Mouse (Mus musculus) embryonic facial prominence, embryonic 14.5 days (tissue): Measurements from ENCODE around the gene Prss57. TPM values are rescaled to one million over a fixed set of nuclear protein-coding genes. Genes with fewer than 3 reads are reported as not detected.
A peak's percentile ranks its signal among the peaks of the same experiment; 100 is the strongest.
"Not testable (repeated sequence)": the region's sequence is repeated elsewhere in the genome, so short reads cannot be mapped to it uniquely, and the experiment has no call there.

Experiments
- ATAC-seq: fragments of 200-750 bp; cut with Nextera tagmentation; 2 replicates; pipeline ENCODE4 v1.8.0; 2017; ENCODE audit warnings: low read depth, moderate number of reproducible peaks, moderate TSS enrichment
- DNase-seq: peaks from one replicate; pipeline ENCODE4 v3.0.0-alpha.2; 2015; ENCODE audit warnings: low spot score
- H3K27ac ChIP-seq: fragments of 300-500 bp; sonication (generic); replicated peaks from 2 replicates; pipeline ENCODE4 v1.5.1; 2014; ENCODE audit warnings: low read depth, mild to moderate bottlenecking, low read length, moderate library complexity
- H3K27me3 ChIP-seq: fragments of 300-500 bp; sonication (generic); replicated peaks from 2 replicates; pipeline ENCODE4 v1.6.1; 2014; ENCODE audit warnings: low read length; ENCODE audit not compliant: control insufficient read depth, insufficient read depth
- H3K36me3 ChIP-seq: fragments of 300-500 bp; sonication (generic); 2 replicates; pipeline ENCODE4 v1.6.1; 2014; ENCODE audit warnings: low read length, mixed read lengths; ENCODE audit not compliant: control insufficient read depth, insufficient read depth
- H3K4me1 ChIP-seq: fragments of 300-500 bp; sonication (generic); 2 replicates; pipeline ENCODE4 v1.6.1; 2014; ENCODE audit warnings: antibody characterized with exemption, low read length; ENCODE audit not compliant: control insufficient read depth, insufficient read depth
- H3K4me2 ChIP-seq: fragments of 300-500 bp; sonication (generic); 2 replicates; pipeline ENCODE4 v1.6.1; 2014; ENCODE audit warnings: low read depth, mild to moderate bottlenecking, low read length, moderate library complexity, mixed read lengths
- H3K4me3 ChIP-seq: fragments of 300-500 bp; sonication (generic); 2 replicates; pipeline ENCODE4 v1.5.1; 2014; ENCODE audit warnings: low read depth, mild to moderate bottlenecking, low read length
- H3K9ac ChIP-seq: fragments of 300-500 bp; sonication (generic); 2 replicates; pipeline ENCODE4 v1.6.1; 2014; ENCODE audit warnings: low read depth, mild to moderate bottlenecking, low read length, moderate library complexity, mixed read lengths
- H3K9me3 ChIP-seq: fragments of 300-500 bp; sonication (generic); 2 replicates; pipeline ENCODE4 v1.6.1; 2016; ENCODE audit warnings: low read length; ENCODE audit not compliant: control insufficient read depth
- WGBS: fragments of 180-500 bp; shearing (Covaris S2); extraction: QIAGEN DNeasy Blood & Tissue Kit; methylation state at CpG from one replicate; pipeline ENCODE4 v1.1.7; 2014; 5-methylcytosine and 5-hydroxymethylcytosine counted together
- polyA plus RNA-seq: library from polyadenylated mRNA; unstranded; fragments of >200 nt; fragmentation: Nextera tagmentation; extraction: Ambion mirVana; gene quantifications from 2 replicates; pipeline ENCODE4 v1.2.1, GENCODE M21; 2014

Gene Prss57
- polyA plus RNA-seq, 1 experiment from 2014 or later: not detected

GRCm38 (mm10) chr10:79764234-79764633 is 26.5 kb downstream of the Prss57 start:
- ATAC-seq: no peak
- no peak overlapping the region for H3K27ac ChIP-seq
- H3K9me3 ChIP-seq: no peaks in the 10 kb centered on the region
- peaks cover 28% of the 10 kb centered on the region for H3K36me3 ChIP-seq
- peaks cover 20% of the 10 kb centered on the region for H3K4me1 ChIP-seq
- DNase-seq: no peak
- no peaks in the 10 kb centered on the region for H3K27me3 ChIP-seq
- H3K9ac ChIP-seq: peak overlapping the region; percentile 25; the same call in 1 of the 2 replicates
- no peak overlapping the region for H3K4me2 ChIP-seq
- H3K4me3 ChIP-seq: no peak overlapping the region
- 64% methylated on average over 6 of the region's 7 CpGs for WGBS

GRCm38 (mm10) chr10:79762875-79763274 is 27.9 kb downstream of the Prss57 start:
- Histone ChIP-seq H3K4me2 (no peak overlapping the region), H3K36me3 (peaks cover 41% of the 10 kb centered on the region), H3K9me3 (no peaks in the 10 kb centered on the region), H3K27ac (no peak overlapping the region), H3K9ac (0 out of 2 replicates have a peak overlapping the region, but pooled peaks have one; percentile 25), H3K4me1 (peaks cover 18% of the 10 kb centered on the region), H3K4me3 (no peak overlapping the region), H3K27me3 (no peaks in the 10 kb centered on the region)
- ATAC-seq (no peak), DNase-seq (no peak)
- 86% methylated on average over 3 of the region's 3 CpGs for WGBS

- Histone ChIP-seq H3K4me1 (peaks cover 14% of the 10 kb centered on the region), H3K4me2 (no peak overlapping the region), H3K4me3 (no peak overlapping the region), H3K9me3 (no peaks in the 10 kb centered on the region), H3K36me3 (peaks cover 63% of the 10 kb centered on the region), H3K27me3 (no peaks in the 10 kb centered on the region), H3K27ac (no peak overlapping the region), H3K9ac (no peak overlapping the region)
- DNase-seq (no peak), ATAC-seq (no peak)
- 88% methylated on average over 10 of the region's 11 CpGs for WGBS
Measured at GRCm38 (mm10) chr10:79760603-79761143, 30.1 kb downstream of the Prss57 start.

- not testable (repeated sequence) for H3K9me3 ChIP-seq, H3K27ac ChIP-seq, H3K27me3 ChIP-seq, H3K9ac ChIP-seq, H3K4me3 ChIP-seq, ATAC-seq, H3K4me1 ChIP-seq, H3K4me2 ChIP-seq, DNase-seq
- H3K36me3 ChIP-seq: peaks cover 64% of the 10 kb centered on the region
- 95% methylated on average over 1 of the region's 1 CpGs for WGBS
Measured at GRCm38 (mm10) chr10:79759675-79760074, 31.1 kb downstream of the Prss57 start.

- 90% methylated on average over 20 of the region's 24 CpGs for WGBS
- no peak overlapping the region for H3K4me2 ChIP-seq
- H3K4me3 ChIP-seq: no peak overlapping the region
- no peaks in the 10 kb centered on the region for H3K9me3 ChIP-seq
- DNase-seq (no peak), ATAC-seq (no peak)
- peaks cover 55% of the 10 kb centered on the region for H3K36me3 ChIP-seq
- H3K9ac ChIP-seq: no peak overlapping the region
- no peak overlapping the region for H3K27ac ChIP-seq
- no peaks in the 10 kb centered on the region for H3K4me1 ChIP-seq
- no peaks in the 10 kb centered on the region for H3K27me3 ChIP-seq
Measured at GRCm38 (mm10) chr10:79756660-79757059, 34.1 kb downstream of the Prss57 start.

GRCm38 (mm10) chr10:79755854-79756253 is 34.9 kb downstream of the Prss57 start:
- H3K36me3 ChIP-seq: peaks cover 47% of the 10 kb centered on the region
- no peak for ATAC-seq
- no peaks in the 10 kb centered on the region for H3K27me3 ChIP-seq
- no peak overlapping the region for H3K4me2 ChIP-seq
- 75% methylated on average over 3 of the region's 3 CpGs for WGBS
- no peak overlapping the region for H3K9ac ChIP-seq
- no peak for DNase-seq
- H3K4me1 ChIP-seq: no peaks in the 10 kb centered on the region
- H3K4me3 ChIP-seq: no peak overlapping the region
- no peaks in the 10 kb centered on the region for H3K9me3 ChIP-seq
- no peak overlapping the region for H3K27ac ChIP-seq

GRCm38 (mm10) chr10:79754856-79755516 is 35.8 kb downstream of the Prss57 start, which contains the start of gene Fgf22:
Gene Fgf22, plus strand, starts transcription at chr10:79755076.
- ATAC-seq (peak; percentile 85), DNase-seq (peak; percentile 65)
- WGBS: 0% methylated on average over 36 of the region's 36 CpGs
- no peaks in the 10 kb centered on the region for H3K27me3 ChIP-seq
- no peak within 1 kb of the TSS for H3K27ac ChIP-seq
- no peaks in the 10 kb centered on the region for H3K4me1 ChIP-seq
- peak within 1 kb of the TSS; percentile 33 for H3K4me3 ChIP-seq
- peaks cover 39% of the 10 kb centered on the region for H3K36me3 ChIP-seq
- H3K9me3 ChIP-seq: no peaks in the 10 kb centered on the region
- H3K9ac ChIP-seq: peak within 1 kb of the TSS; percentile 56
- peak within 1 kb of the TSS; percentile 63 for H3K4me2 ChIP-seq

- WGBS: 81% methylated on average over 6 of the region's 6 CpGs
- no peak overlapping the region for H3K27ac ChIP-seq
- H3K9me3 ChIP-seq: no peaks in the 10 kb centered on the region
- H3K4me3 ChIP-seq: no peak overlapping the region
- no peaks in the 10 kb centered on the region for H3K27me3 ChIP-seq
- H3K4me2 ChIP-seq: no peak overlapping the region
- 0 out of 2 replicates have a peak overlapping the region, but pooled peaks have one; percentile 5 for H3K9ac ChIP-seq
- ATAC-seq (no peak), DNase-seq (no peak)
- peaks cover 7% of the 10 kb centered on the region for H3K4me1 ChIP-seq
- H3K36me3 ChIP-seq: peaks cover 11% of the 10 kb centered on the region
Measured at GRCm38 (mm10) chr10:79748496-79748895, 42.3 kb downstream of the Prss57 start.

- Histone ChIP-seq H3K27me3 (no peaks in the 10 kb centered on the region), H3K4me2 (peak overlapping the region; percentile 76), H3K4me1 (peaks cover 7% of the 10 kb centered on the region), H3K27ac (no peak overlapping the region), H3K36me3 (peaks cover 27% of the 10 kb centered on the region), H3K9me3 (no peaks in the 10 kb centered on the region), H3K9ac (peak overlapping the region; percentile 49; the same call in 1 of the 2 replicates), H3K4me3 (peak overlapping the region; percentile 78)
- ATAC-seq: peak; percentile 35
- no peak for DNase-seq
- WGBS: 22% methylated on average over 6 of the region's 6 CpGs
Measured at GRCm38 (mm10) chr10:79746774-79747151, 44.0 kb downstream of the Prss57 start.
